In the genomic region with DNA sequence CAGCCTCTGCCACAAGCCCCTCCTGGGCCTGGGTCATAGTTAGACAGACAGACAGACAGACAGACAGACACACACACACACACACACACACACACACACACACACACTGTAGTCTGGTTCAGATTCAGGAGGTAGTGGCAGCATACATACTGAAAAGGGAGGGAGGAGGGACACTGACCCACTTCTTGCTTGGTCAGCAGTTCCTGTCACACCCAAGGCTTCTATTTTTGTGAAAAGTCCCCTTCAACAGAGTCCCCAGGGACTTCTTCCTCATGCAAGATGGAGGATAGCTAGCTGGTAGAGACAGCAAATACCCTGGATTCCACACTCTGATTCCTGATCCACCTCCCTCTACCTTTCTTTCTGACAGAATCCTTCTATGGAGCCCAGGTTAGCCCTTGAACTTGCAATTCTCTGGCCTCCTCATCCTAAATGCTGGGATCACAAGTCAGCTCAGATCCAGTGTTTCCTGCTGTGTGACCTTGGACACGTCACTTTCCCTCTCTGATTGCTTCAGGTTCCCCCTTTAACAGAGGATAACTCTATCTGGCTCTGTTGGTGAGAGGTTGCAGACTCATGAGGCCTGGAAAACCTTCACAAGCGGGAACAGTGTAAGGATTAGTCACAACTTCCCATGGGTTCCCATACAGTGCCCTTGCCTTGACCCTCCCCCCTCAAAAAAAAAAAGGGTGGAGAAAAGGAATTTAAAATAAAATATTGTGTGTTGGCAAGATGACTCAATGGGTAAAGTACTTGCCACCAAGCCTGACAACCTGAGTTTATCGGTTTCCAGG, we compare ENCODE assay signal across 12 mouse cellular contexts. TPM values are rescaled to one million over a fixed set of nuclear protein-coding genes. Genes with fewer than 3 reads are reported as not detected.
DNase-seq lines count a peak whose midpoint lies in the region; ATAC-seq and TF ChIP-seq lines count a peak whose summit lies in the region.
"Had no signal": no experiment of that assay in that cellular context is flagged by ENCODE, and none has a peak within 500 bp of the region (broad histone marks: within the 10 kb centered on the region; RNA-seq: fewer than 3 reads in every experiment).

No protein-coding gene starts in this region.

- H3K27ac ChIP-seq in kidney, postnatal 0 days, result peak overlapping the region; percentile 42; the same call in 1 of the 2 replicates
- H3K27ac ChIP-seq in bone marrow macrophage, adult 2 months (ENCODE audit: insufficient read depth, low read depth, low read length), result peak overlapping the region; percentile 89
- no peak overlapping the region for H3K27ac ChIP-seq in forebrain, embryonic 14.5 days (ENCODE audit: low read depth, low read length)
- H3K27ac ChIP-seq: hindbrain, embryonic 15.5 days; limb, embryonic 12.5 days had no signal

- WGBS in kidney, postnatal 0 days, result 85% methylated on average over 3 of the region's 3 CpGs
- WGBS in forebrain, embryonic 14.5 days, result 75% methylated on average over 3 of the region's 3 CpGs

- no peak for TF ChIP-seq CTCF in kidney, postnatal 0 days (IDR thresholded peaks at IDR 0.05; ENCODE audit: low read depth)
- no peak for TF ChIP-seq CTCF in bone marrow macrophage, adult 2 months (IDR thresholded peaks at IDR 0.05; ENCODE audit: low read depth, low read length)

- H3K27me3 ChIP-seq in kidney, postnatal 0 days (ENCODE audit: insufficient read depth, low read length), result no peaks in the 10 kb centered on the region
- no peaks in the 10 kb centered on the region for H3K27me3 ChIP-seq in megakaryocyte, embryonic 14.5 days (replicated peaks)
- H3K27me3 ChIP-seq in forebrain, embryonic 14.5 days (replicated peaks; ENCODE audit: control insufficient read depth, insufficient read depth, low read length), result no peaks in the 10 kb centered on the region
- H3K27me3 ChIP-seq: hindbrain, embryonic 15.5 days; limb, embryonic 12.5 days; Patski had no signal

- no peak overlapping the region for H3K9ac ChIP-seq in kidney, postnatal 0 days (ENCODE audit: low read depth, low read length)
- no peak overlapping the region for H3K9ac ChIP-seq in forebrain, embryonic 14.5 days (ENCODE audit: low read length)
- H3K9ac ChIP-seq: hindbrain, embryonic 15.5 days; limb, embryonic 12.5 days had no signal

- no peak for TF ChIP-seq POLR2A in bone marrow macrophage, adult 2 months (IDR thresholded peaks at IDR 0.05; ENCODE audit: borderline replicate concordance, low read depth, low read length)

- H3K4me3 ChIP-seq in kidney, postnatal 0 days (replicated peaks; ENCODE audit: low read depth, low read length), result no peak overlapping the region
- H3K4me3 ChIP-seq in bone marrow macrophage, adult 2 months (ENCODE audit: insufficient read depth, low read length), result peak overlapping the region; percentile 42
- H3K4me3 ChIP-seq in megakaryocyte, embryonic 14.5 days (replicated peaks), result peak overlapping the region; percentile 90
- H3K4me3 ChIP-seq in forebrain, embryonic 14.5 days (ENCODE audit: low read depth, low read length), result no peak overlapping the region
- H3K4me3 ChIP-seq: hindbrain, embryonic 15.5 days; limb, embryonic 12.5 days had no signal

- H3K36me3 ChIP-seq in kidney, postnatal 0 days (ENCODE audit: insufficient read depth, low read length), result no peaks in the 10 kb centered on the region
- H3K36me3 ChIP-seq in megakaryocyte, embryonic 14.5 days (replicated peaks; ENCODE audit: low read length), result peaks cover 50% of the 10 kb centered on the region
- H3K36me3 ChIP-seq in forebrain, embryonic 14.5 days (ENCODE audit: control insufficient read depth, insufficient read depth, low read length), result no peaks in the 10 kb centered on the region
- H3K36me3 ChIP-seq: hindbrain, embryonic 15.5 days; limb, embryonic 12.5 days had no signal

- no peaks in the 10 kb centered on the region for H3K9me3 ChIP-seq in kidney, postnatal 0 days (replicated peaks; ENCODE audit: low read length)
- no peaks in the 10 kb centered on the region for H3K9me3 ChIP-seq in megakaryocyte, embryonic 14.5 days
- H3K9me3 ChIP-seq in forebrain, embryonic 14.5 days (replicated peaks; ENCODE audit: control insufficient read depth, low read length), result no peaks in the 10 kb centered on the region
- H3K9me3 ChIP-seq: hindbrain, embryonic 15.5 days; limb, embryonic 12.5 days had no signal

- no peak for DNase-seq in kidney, postnatal 0 days (ENCODE audit: low spot score)
- no peak for DNase-seq in kidney, postnatal 10 days
- DNase-seq in ES-CJ7 (ENCODE audit: low read depth, low spot score), result peak; percentile 48
- no peak for DNase-seq in forebrain, embryonic 14.5 days (ENCODE audit: low spot score)
- DNase-seq in cerebellum, postnatal 10 days, result no peak
- DNase-seq: thymus, postnatal 14 days had no signal

- ATAC-seq in kidney, postnatal 0 days (replicated peaks; ENCODE audit: low FRiP score, low read depth), result no peak
- no peak for ATAC-seq in forebrain, embryonic 14.5 days
- no peak for ATAC-seq in frontal cortex, adult (ENCODE audit: low TSS enrichment)

- 0 out of 2 replicates have a peak, but pooled peaks cover 7% of the 10 kb centered on the region for H3K4me1 ChIP-seq in kidney, postnatal 0 days (replicated peaks; ENCODE audit: insufficient read depth, low read length)
- peaks cover 80% of the 10 kb centered on the region for H3K4me1 ChIP-seq in bone marrow macrophage, adult 2 months (ENCODE audit: control insufficient read depth, insufficient read depth, low read length)
- H3K4me1 ChIP-seq in megakaryocyte, embryonic 14.5 days, result peaks cover 97% of the 10 kb centered on the region
- no peaks in the 10 kb centered on the region for H3K4me1 ChIP-seq in forebrain, embryonic 14.5 days (ENCODE audit: control insufficient read depth, insufficient read depth, low read length)
- H3K4me1 ChIP-seq: hindbrain, embryonic 15.5 days had no signal

- no peak overlapping the region for H3K4me2 ChIP-seq in kidney, postnatal 0 days (ENCODE audit: low read length)
- no peak overlapping the region for H3K4me2 ChIP-seq in forebrain, embryonic 14.5 days (ENCODE audit: low read length)
- H3K4me2 ChIP-seq: hindbrain, embryonic 15.5 days; limb, embryonic 12.5 days had no signal

RNA-seq across cellular contexts. Expression of gene Nupr1, which starts 4.7 kb away (rescaled TPM):
- 24.5 and 24.8 TPM in 2 replicates for polyA plus RNA-seq in kidney, postnatal 0 days (2015; fragmentation: Nextera tagmentation; extraction: Ambion mirVana)
- 34.9 and 41.2 TPM in 2 replicates for polyA plus RNA-seq in bone marrow macrophage, adult 2 months (2012; ENCODE audit: insufficient read depth, insufficient read length, missing spikeins)
- 27.5 TPM in 1 of 2 replicates, not detected in the other for polyA plus RNA-seq in megakaryocyte, embryonic 14.5 days (2012; ENCODE audit: insufficient read depth, low replicate concordance)
- 7.0 and 8.5 TPM in 2 replicates for polyA plus RNA-seq in forebrain, embryonic 14.5 days (2014; fragmentation: Nextera tagmentation; extraction: Ambion mirVana)

RNA-seq across cellular contexts. Expression of gene Sgf29, which starts 23.1 kb away (rescaled TPM):
- 37.8 and 38.6 TPM in 2 replicates for polyA plus RNA-seq in kidney, postnatal 0 days (2015; fragmentation: Nextera tagmentation; extraction: Ambion mirVana)
- polyA plus RNA-seq in bone marrow macrophage, adult 2 months (2012; ENCODE audit: insufficient read depth, insufficient read length, missing spikeins), result 28.6 and 31.7 TPM in 2 replicates
- polyA plus RNA-seq in megakaryocyte, embryonic 14.5 days (2012; ENCODE audit: insufficient read depth, low replicate concordance), result 31.0 and 69.1 TPM in 2 replicates
- 61.3 and 66.1 TPM in 2 replicates for polyA plus RNA-seq in forebrain, embryonic 14.5 days (2014; fragmentation: Nextera tagmentation; extraction: Ambion mirVana)

RNA-seq across cellular contexts. Expression of gene Il27, which starts 31.3 kb away (rescaled TPM):
- not detected in 2 replicates for polyA plus RNA-seq in kidney, postnatal 0 days (2015; fragmentation: Nextera tagmentation; extraction: Ambion mirVana)
- polyA plus RNA-seq in bone marrow macrophage, adult 2 months (2012; ENCODE audit: insufficient read depth, insufficient read length, missing spikeins), result 2.9 and 3.3 TPM in 2 replicates
- polyA plus RNA-seq in megakaryocyte, embryonic 14.5 days (2012; ENCODE audit: insufficient read depth, low replicate concordance), result 1.4 TPM in 1 of 2 replicates, not detected in the other
- not detected in 2 replicates for polyA plus RNA-seq in forebrain, embryonic 14.5 days (2014; fragmentation: Nextera tagmentation; extraction: Ambion mirVana)
- polyA plus RNA-seq: hindbrain, embryonic 15.5 days; limb, embryonic 12.5 days had no signal

RNA-seq across cellular contexts. Expression of gene Cln3, which starts 40.4 kb away (rescaled TPM):
- 34.4 and 36.9 TPM in 2 replicates for polyA plus RNA-seq in kidney, postnatal 0 days (2015; fragmentation: Nextera tagmentation; extraction: Ambion mirVana)
- 219 and 238 TPM in 2 replicates for polyA plus RNA-seq in bone marrow macrophage, adult 2 months (2012; ENCODE audit: insufficient read depth, insufficient read length, missing spikeins)
- polyA plus RNA-seq in megakaryocyte, embryonic 14.5 days (2012; ENCODE audit: insufficient read depth, low replicate concordance), result 8.9 and 21.3 TPM in 2 replicates
- 24.0 and 28.0 TPM in 2 replicates for polyA plus RNA-seq in forebrain, embryonic 14.5 days (2014; fragmentation: Nextera tagmentation; extraction: Ambion mirVana)

RNA-seq across cellular contexts. Expression of gene Apobr, which starts 41.3 kb away (rescaled TPM):
- polyA plus RNA-seq in kidney, postnatal 0 days (2015; fragmentation: Nextera tagmentation; extraction: Ambion mirVana), result 1.2 and 1.3 TPM in 2 replicates
- 83.3 and 84.3 TPM in 2 replicates for polyA plus RNA-seq in bone marrow macrophage, adult 2 months (2012; ENCODE audit: insufficient read depth, insufficient read length, missing spikeins)
- 30.2 TPM in 1 of 2 replicates, not detected in the other for polyA plus RNA-seq in megakaryocyte, embryonic 14.5 days (2012; ENCODE audit: insufficient read depth, low replicate concordance)
- 0.21 and 0.44 TPM in 2 replicates for polyA plus RNA-seq in forebrain, embryonic 14.5 days (2014; fragmentation: Nextera tagmentation; extraction: Ambion mirVana)

Comparison
In these comparisons a context has a peak if more than half of its experiments do, and no peak if none do; other contexts are left out.
1. H3K4me3 ChIP-seq: peak in bone marrow macrophage, adult 2 months (single experiment) and megakaryocyte, embryonic 14.5 days (single experiment); none in kidney, postnatal 0 days (single experiment) and forebrain, embryonic 14.5 days (single experiment).